Mouse (Mus musculus) heart, postnatal 10 days (tissue): Measurements from ENCODE around the gene Gtdc1. TPM values are rescaled to one million over a fixed set of nuclear protein-coding genes. Genes with fewer than 3 reads are reported as not detected.
"Not testable (repeated sequence)": the region's sequence is repeated elsewhere in the genome, so short reads cannot be mapped to it uniquely, and the experiment has no call there.

Experiments
- DNase-seq, 2 experiments: peaks; one replicate each; pipeline ENCODE4 v3.0.0; 2021
- intact Hi-C: fragments of 180-260 bp; cut with DNase I; formaldehyde crosslinking; loops from one replicate; pipeline ENCODE4 v1.15.1; 2025
- total RNA-seq, 2 experiments: library from RNA; stranded (reverse); gene quantifications; 2 replicates each; pipeline ENCODE4 v1.2.3; 2021

The Gtdc1 gene
- total RNA-seq, 2 experiments from 2014 or later: 26.8 to 27.1 TPM

DNA sequence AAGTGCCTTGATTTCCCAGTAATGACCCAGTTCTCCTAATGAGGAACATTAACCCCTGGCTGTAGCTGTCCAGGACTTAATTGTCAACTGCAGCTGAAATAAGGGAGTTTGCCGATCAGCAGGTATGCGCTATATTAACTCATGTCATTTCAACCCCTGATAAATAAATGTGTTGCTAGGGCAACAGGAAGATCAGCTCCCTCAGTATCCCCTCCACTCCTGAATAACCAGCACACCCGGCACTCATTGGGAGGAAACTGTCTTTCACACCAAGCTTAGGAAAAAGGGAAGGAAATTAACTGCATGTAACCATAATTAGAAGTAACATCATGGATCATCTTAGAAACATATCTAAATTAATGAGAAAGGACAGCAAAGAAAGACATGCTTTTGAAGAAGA lies 302.3 kb downstream of the Gtdc1 start:
- no peak for DNase-seq
- intact Hi-C loops: no loop called here

GRCm38 (mm10) chr2:44622471-44622870 lies 305.0 kb downstream of the Gtdc1 start:
- no peak for DNase-seq

GRCm38 (mm10) chr2:44599653-44600052 lies 327.8 kb downstream of the Gtdc1 start:
- DNase-seq, intact Hi-C loops: not testable (repeated sequence)

More at GRCm38 (mm10) chr2:44622471-44622870, 305.0 kb downstream of the Gtdc1 start:
- intact Hi-C loops: no loop called here

DNA sequence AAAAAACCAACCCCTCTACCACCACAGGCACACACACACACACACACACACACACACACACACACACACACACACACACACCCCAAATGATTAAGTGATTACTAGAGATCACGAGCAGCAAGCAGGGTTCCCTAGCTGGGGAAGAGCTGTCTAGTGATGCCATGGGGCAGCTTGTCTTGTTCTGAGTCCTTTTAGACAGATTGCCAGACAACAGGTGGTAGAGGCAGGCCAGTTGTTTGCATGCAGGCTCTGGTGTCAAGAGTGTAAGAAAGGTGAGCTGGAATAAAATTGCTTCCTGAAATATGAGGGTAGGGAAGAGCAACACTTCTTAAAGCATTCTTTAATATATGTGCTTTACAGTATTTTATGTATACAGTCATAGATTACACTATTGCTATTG lies 333.2 kb downstream of the Gtdc1 start:
- DNase-seq: no peak
- intact Hi-C loops: no loop called here

- DNase-seq: peak; percentile 11 to 25
- intact Hi-C loops: no loop called here
Observed at GRCm38 (mm10) chr2:44590881-44591280, 336.6 kb downstream of the Gtdc1 start.

GRCm38 (mm10) chr2:44584061-44584460 lies 343.4 kb downstream of the Gtdc1 start:
- intact Hi-C loops: no loop called here
- peak in 1 of 2 experiments; percentile 25 for DNase-seq

DNA sequence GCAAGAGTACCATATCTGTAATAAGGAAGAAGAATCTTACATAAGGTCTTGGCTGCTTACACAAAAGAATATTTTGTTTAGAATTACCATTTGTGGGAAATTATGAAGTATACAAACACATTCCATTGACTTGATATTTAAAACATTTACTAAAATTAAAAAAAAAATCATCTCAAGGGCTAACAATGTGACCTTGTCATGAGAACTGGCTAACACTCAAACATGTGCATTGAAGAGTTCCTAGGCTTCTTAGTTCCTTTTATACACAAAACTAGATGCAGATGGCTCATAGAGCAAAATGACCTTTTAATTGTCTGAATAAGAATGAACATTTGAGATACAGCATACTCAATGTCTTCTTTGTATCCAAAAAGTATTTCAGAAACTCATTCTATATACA lies 344.0 kb downstream of the Gtdc1 start:
- intact Hi-C loops: no loop called here
- DNase-seq: no peak

GRCm38 (mm10) chr2:44571810-44572209 lies 355.6 kb downstream of the Gtdc1 start:
- no peak for DNase-seq
- intact Hi-C loops: no loop called here

DNA sequence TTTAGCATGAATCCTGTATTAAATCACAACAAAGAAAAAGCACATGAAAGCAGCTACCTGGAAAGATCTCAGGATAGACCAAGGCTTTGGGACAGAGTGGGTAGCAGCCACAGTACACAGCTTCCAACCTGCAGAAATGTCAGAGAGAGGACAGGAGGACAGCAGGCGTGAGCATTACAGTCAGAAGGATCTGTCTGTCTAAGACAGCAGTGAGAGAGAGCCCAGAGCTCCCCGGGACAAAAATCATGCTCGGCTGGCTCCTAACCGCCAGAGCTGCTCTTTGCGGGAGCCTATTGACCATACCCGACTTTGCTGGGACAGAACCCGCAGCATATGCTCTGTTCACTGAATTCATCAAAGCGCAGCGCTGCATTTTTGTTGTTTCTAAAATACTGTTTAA lies 356.3 kb downstream of the Gtdc1 start:
- intact Hi-C loops: no loop called here
- peak in 1 of 2 experiments; percentile 17 for DNase-seq

DNA sequence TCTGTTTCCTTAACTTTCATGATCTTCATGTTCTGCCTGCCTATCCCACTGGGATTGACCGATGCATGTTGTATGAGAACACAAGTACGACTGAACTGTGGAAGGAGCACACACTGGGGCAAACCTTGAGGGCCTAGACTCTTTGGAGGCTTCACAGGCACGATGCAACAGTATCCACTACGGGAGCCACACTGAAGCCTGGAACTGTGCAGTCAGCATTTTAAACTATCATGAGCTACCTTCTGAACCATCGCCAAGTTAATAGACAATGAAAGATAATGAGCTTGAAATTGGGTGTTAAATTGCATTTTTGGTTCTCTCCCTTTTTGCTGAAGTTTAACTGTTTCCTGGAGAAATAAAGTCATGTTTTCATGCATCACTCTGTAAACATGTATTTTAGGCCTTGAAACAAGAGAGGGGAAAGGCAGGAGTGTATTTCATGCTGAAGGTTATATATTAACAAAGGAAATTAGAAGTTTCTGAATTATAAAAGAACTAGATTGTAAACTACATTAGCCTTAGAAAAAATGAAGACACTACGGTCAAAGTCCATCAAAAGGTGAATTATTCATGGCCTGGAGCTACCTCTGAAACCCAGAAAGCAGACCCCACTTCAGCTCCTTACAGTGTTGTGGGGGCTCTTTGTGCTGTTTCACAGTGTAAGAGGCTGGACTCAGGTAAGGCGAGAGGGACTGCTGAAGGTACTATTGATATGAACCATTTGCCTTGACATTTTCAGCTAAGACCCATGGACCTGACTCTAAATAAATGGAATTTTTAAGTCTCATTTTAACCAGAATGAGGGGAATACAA lies 358.1 kb downstream of the Gtdc1 start:
- intact Hi-C loops: no loop called here
- DNase-seq: no peak

DNA sequence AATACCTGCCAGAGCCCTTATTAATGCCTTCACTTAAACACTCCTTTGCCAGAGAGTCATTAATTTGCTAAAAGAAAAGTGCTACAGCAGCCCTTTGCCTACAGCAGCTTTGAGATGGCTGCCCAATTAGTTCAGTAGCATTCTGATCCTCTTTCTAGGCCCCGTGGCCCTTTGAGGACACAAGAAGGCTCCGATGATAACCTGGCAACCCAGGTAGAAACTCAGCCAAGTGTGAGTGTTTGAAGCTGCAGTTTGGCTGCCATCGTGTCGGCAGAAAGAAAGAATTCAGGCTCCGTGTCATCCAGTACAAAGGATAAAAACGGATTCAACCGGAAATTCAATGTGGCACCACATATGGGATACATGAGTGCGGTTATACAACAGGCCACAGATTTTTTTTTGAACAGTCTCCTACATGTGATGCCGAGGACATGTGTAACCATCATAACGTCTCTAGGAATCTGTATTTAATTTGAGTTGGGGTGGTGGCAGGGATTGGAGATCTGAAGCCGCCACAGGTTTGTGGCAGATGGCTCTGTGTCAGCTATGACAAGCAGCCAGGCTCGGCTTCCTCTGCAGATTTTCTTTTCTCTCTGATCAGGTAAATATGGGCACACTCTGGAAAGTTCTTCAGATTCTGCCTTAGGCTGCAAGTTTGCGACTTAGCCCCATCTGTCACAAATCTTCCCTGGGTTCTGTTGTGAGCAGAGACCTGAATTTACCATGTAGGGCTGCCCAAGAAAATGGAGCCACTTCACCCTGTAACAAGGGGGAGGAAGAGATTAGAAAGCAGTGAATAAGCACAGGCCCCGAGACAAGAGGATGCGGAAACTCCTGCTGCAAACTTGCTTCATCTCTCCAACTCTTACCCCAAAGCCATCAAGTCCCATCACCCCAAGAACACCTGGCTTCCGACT lies 362.4 kb downstream of the Gtdc1 start:
- intact Hi-C loops: no loop called here

GRCm38 (mm10) chr2:44561789-44562188 lies 365.7 kb downstream of the Gtdc1 start:
- intact Hi-C loops: no loop called here
- no peak for DNase-seq

More for the DNA sequence above, 362.4 kb downstream of the Gtdc1 start:
- no peak for DNase-seq

GRCm38 (mm10) chr2:44559242-44559944 lies 368.1 kb downstream of the Gtdc1 start:
- intact Hi-C loops: loop anchor here (10.0 kb wide), 2 partner anchors 545 to 1885 kb away; no protein-coding TSS in a partner anchor
- peak; percentile 32 to 37 for DNase-seq

GRCm38 (mm10) chr2:44557669-44558281 lies 369.7 kb downstream of the Gtdc1 start:
- intact Hi-C loops: loop anchor here (10.0 kb wide), 2 partner anchors 547 to 1887 kb away; no protein-coding TSS in a partner anchor
- DNase-seq: peak; percentile 31 to 34

DNA sequence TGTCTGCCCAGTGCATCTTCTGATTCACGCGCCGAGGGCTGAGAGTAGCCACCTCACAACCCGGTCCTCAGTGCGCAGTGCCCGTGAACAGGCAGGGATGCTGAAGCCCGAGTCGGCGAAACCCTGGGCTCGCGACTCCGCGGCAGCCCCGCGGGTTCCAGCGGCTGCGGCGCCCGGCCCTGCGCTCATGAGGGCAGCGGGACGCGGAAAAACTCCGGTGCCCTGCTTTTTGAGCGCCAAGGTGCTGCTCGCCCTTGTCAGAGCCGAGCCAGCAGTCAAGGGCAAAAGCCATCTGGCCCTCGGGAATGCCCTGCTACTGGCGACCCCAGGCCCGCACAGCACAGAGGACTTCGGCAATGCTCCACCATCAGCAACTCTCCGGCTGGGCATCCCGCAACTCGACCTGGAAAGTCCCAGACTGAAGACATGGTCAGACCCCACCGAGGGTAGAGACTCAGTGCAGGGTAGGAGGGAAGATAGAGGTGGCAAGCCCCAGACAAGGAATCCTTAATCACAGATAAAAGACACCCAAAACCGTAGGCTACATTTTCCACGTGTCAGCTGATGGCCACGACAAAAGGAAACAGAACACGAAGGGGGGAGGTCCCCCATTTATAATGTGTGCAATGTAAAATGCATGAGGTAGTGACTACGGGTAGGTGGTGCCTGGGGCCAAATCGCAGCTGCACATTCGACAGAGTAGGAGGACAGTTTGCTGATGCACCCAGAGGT lies 370.4 kb downstream of the Gtdc1 start:
- DNase-seq: peak; percentile 50 to 53
- intact Hi-C loops: loop anchor here (10.0 kb wide), 2 partner anchors 548 to 1888 kb away; no protein-coding TSS in a partner anchor

- intact Hi-C loops: loop anchor here (10.0 kb wide), 2 partner anchors 550 to 1890 kb away; no protein-coding TSS in a partner anchor
- DNase-seq: no peak
Observed at GRCm38 (mm10) chr2:44554716-44555115, 372.7 kb downstream of the Gtdc1 start.

- no peak for DNase-seq
- intact Hi-C loops: no loop called here
Observed at GRCm38 (mm10) chr2:44549311-44549710, 378.1 kb downstream of the Gtdc1 start.

GRCm38 (mm10) chr2:44542775-44543174 lies 384.7 kb downstream of the Gtdc1 start:
- intact Hi-C loops: no loop called here
- DNase-seq: no peak

GRCm38 (mm10) chr2:44541726-44542125 lies 385.7 kb downstream of the Gtdc1 start:
- intact Hi-C loops: no loop called here
- no peak for DNase-seq
